Mouse (Mus musculus): Measurements from ENCODE around the gene Klhl10. TPM values are rescaled to one million over a fixed set of nuclear protein-coding genes. Genes with fewer than 3 reads are reported as not detected.

Klhl10 gene
- polyA plus RNA-seq, 1 experiment: 0.52 TPM

DNA sequence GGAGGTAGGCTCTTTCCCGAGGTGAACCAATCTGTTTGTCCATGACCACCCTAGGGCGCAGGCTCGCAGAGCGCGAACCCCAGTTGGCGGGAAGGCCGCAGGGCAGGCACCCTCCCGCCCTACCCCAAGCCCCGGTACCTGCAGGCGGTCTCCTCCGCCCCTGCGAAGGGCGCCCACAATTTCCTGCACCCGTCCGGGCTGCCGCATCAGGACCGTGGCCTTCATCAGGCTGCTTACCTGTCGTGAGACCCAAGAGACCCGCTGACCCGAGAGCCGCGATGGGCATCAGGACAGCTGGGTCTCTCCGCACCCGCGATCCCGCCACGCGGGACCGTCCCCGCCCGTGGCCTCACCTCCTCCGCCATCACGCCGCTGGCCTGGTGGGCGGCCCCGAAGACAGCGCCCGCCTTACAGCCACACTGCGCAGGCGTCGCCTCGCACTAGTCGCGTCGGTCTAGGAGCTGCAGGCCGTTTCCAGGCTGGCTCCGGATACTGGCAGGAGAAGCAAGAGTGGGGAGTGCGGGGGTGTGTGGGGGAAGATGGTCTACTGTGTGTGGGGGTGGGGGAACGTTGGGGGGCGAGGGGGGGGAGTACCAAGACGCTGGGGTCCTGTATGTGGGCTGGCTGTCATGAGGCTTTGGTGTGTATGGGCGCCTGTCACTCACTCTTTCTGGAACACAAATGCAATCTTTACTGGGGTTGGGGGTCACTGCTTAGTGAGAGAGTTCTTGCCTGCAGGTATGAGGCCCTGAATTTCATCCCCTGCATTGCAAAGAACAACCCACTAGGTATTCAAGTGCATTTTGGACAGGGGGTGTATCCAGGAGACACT lies 810 bp upstream of the Klhl10 start:
- Histone ChIP-seq H3K4me1 (ENCODE audit: control insufficient read depth, insufficient read depth, low read length) (peaks cover 4% of the 10 kb centered on the region; the same call in 1 of the 2 replicates), H3K27ac (ENCODE audit: insufficient read depth, low read length) (peak overlapping the region; percentile 67; the same call in 1 of the 2 replicates), H3K4me3 (ENCODE audit: insufficient read depth, low read length) (peak overlapping the region; percentile 78)
- TF ChIP-seq CTCF (IDR thresholded peaks at IDR 0.05; ENCODE audit: extremely low read depth, insufficient read depth, low read length) (no peak), POLR2A (IDR thresholded peaks at IDR 0.05; ENCODE audit: extremely low read depth, insufficient read depth, low read length) (peak; percentile 92)

DNA sequence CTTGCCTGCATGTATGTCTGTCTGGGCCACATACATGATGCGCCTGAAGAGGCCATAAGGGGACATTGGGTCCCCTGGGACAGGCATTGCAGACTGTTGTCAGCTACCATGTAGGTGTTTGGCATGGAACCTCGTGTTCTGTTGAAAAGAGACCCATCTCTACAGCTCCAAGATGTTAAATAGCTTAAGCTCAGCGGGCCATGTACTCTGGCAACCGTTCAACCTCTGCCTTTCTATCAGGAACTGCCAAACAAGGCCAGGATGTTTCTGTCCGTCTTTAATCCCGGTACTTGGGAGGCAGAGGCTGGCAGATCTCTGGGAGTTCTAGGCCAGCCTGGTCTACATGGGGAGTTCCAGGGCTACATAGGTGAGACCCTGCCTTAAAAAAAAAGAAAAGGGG lies 908 bp downstream of the Klhl10 start:
- no peak for TF ChIP-seq POLR2A (IDR thresholded peaks at IDR 0.05; ENCODE audit: extremely low read depth, insufficient read depth, low read length)
- no peak for TF ChIP-seq CTCF (IDR thresholded peaks at IDR 0.05; ENCODE audit: extremely low read depth, insufficient read depth, low read length)
- H3K27ac ChIP-seq (ENCODE audit: insufficient read depth, low read length): no peak overlapping the region
- no peak overlapping the region for H3K4me3 ChIP-seq (ENCODE audit: insufficient read depth, low read length)
- H3K4me1 ChIP-seq (ENCODE audit: control insufficient read depth, insufficient read depth, low read length): peaks cover 4% of the 10 kb centered on the region; the same call in 1 of the 2 replicates

DNA sequence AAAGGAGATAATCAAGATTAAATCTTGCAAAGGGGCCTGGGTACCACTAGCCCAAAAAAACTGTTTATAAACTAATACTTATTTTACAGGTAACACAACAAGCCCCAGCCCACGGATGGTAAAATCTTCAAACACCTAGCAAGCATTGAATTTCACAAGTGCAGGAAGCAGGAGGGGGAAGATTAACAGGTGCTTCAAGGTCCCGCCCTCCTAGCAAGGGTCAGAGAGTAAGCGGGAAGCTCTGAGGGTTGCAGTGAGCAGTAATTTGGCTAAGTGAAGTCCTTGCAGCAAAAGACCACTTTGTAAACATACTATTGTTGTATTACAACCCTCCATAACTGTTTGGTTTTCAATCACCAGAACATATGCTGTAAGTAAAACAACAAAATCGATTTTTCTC lies 15.5 kb downstream of the Klhl10 start:
- Histone ChIP-seq H3K27ac (ENCODE audit: insufficient read depth, low read length) (no peak overlapping the region), H3K4me3 (ENCODE audit: insufficient read depth, low read length) (no peak overlapping the region), H3K4me1 (ENCODE audit: control insufficient read depth, insufficient read depth, low read length) (peaks cover 4% of the 10 kb centered on the region; the same call in 1 of the 2 replicates)
- TF ChIP-seq CTCF (IDR thresholded peaks at IDR 0.05; ENCODE audit: extremely low read depth, insufficient read depth, low read length): no peak
- no peak for TF ChIP-seq POLR2A (IDR thresholded peaks at IDR 0.05; ENCODE audit: extremely low read depth, insufficient read depth, low read length)

- Histone ChIP-seq H3K4me3 (ENCODE audit: insufficient read depth, low read length) (no peak overlapping the region), H3K4me1 (ENCODE audit: control insufficient read depth, insufficient read depth, low read length) (peaks cover 4% of the 10 kb centered on the region; the same call in 1 of the 2 replicates), H3K27ac (ENCODE audit: insufficient read depth, low read length) (no peak overlapping the region)
- TF ChIP-seq CTCF (IDR thresholded peaks at IDR 0.05; ENCODE audit: extremely low read depth, insufficient read depth, low read length) (no peak), POLR2A (IDR thresholded peaks at IDR 0.05; ENCODE audit: extremely low read depth, insufficient read depth, low read length) (no peak)
Measured at GRCm38 (mm10) chr11:100457711-100458110, 16.0 kb downstream of the Klhl10 start.

- Histone ChIP-seq H3K27ac (ENCODE audit: insufficient read depth, low read length) (no peak overlapping the region), H3K4me3 (ENCODE audit: insufficient read depth, low read length) (no peak overlapping the region), H3K4me1 (ENCODE audit: control insufficient read depth, insufficient read depth, low read length) (peaks cover 8% of the 10 kb centered on the region)
- TF ChIP-seq CTCF (IDR thresholded peaks at IDR 0.05; ENCODE audit: extremely low read depth, insufficient read depth, low read length) (no peak), POLR2A (IDR thresholded peaks at IDR 0.05; ENCODE audit: extremely low read depth, insufficient read depth, low read length) (no peak)
Measured at GRCm38 (mm10) chr11:100462699-100463098, 21.0 kb downstream of the Klhl10 start.

DNA sequence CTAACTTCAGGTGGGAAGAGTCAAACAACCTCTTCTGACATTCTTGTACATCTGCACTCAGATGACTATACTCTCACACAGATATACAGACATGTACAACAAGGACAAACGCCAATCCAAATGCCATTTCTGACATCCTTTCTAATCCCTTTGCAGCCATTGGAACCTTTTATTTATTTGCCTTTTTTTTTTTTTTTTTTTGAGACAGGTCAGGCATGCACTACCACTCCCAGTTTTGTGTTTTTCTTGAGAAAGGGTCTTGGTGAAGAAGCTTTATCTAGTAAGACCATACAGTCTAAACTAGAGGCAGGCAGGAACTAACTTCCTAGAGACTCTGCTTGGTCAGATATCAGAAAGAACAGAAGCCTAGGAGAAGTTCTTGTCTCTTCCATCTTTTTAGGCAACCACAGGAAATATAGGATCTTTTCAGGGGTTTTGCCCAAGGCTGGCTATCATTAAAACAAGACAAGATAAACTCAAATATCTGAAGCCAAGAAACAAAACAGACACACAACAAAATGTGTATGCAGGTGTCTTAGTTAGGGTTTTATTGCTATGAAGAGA lies 23.6 kb downstream of the Klhl10 start:
- H3K27ac ChIP-seq (ENCODE audit: insufficient read depth, low read length): no peak overlapping the region
- peaks cover 11% of the 10 kb centered on the region for H3K4me1 ChIP-seq (ENCODE audit: control insufficient read depth, insufficient read depth, low read length)
- H3K4me3 ChIP-seq (ENCODE audit: insufficient read depth, low read length): no peak overlapping the region
- TF ChIP-seq CTCF (IDR thresholded peaks at IDR 0.05; ENCODE audit: extremely low read depth, insufficient read depth, low read length): no peak
- no peak for TF ChIP-seq POLR2A (IDR thresholded peaks at IDR 0.05; ENCODE audit: extremely low read depth, insufficient read depth, low read length)

GRCm38 (mm10) chr11:100465833-100466232 lies 24.1 kb downstream of the Klhl10 start:
- H3K4me1 ChIP-seq (ENCODE audit: control insufficient read depth, insufficient read depth, low read length): peaks cover 11% of the 10 kb centered on the region
- TF ChIP-seq CTCF (IDR thresholded peaks at IDR 0.05; ENCODE audit: extremely low read depth, insufficient read depth, low read length) (no peak), POLR2A (IDR thresholded peaks at IDR 0.05; ENCODE audit: extremely low read depth, insufficient read depth, low read length) (no peak)
- H3K27ac ChIP-seq (ENCODE audit: insufficient read depth, low read length): no peak overlapping the region
- H3K4me3 ChIP-seq (ENCODE audit: insufficient read depth, low read length): no peak overlapping the region

- H3K4me1 ChIP-seq (ENCODE audit: control insufficient read depth, insufficient read depth, low read length): peaks cover 5% of the 10 kb centered on the region; the same call in 1 of the 2 replicates
- no peak overlapping the region for H3K27ac ChIP-seq (ENCODE audit: insufficient read depth, low read length)
- TF ChIP-seq POLR2A (IDR thresholded peaks at IDR 0.05; ENCODE audit: extremely low read depth, insufficient read depth, low read length): no peak
- TF ChIP-seq CTCF (IDR thresholded peaks at IDR 0.05; ENCODE audit: extremely low read depth, insufficient read depth, low read length): no peak
- peak overlapping the region; percentile 96 for H3K4me3 ChIP-seq (ENCODE audit: insufficient read depth, low read length)
Measured at GRCm38 (mm10) chr11:100471352-100472196, 29.9 kb downstream of the Klhl10 start.

All from cortical plate, adult 2 months (tissue).